Mouse (Mus musculus) liver, adult 2 months (tissue): ENCODE measurements around the gene Sh3rf3.

ENCODE experiments used
- CTCF ChIP-seq: fragments of 200-500 bp; IDR thresholded peaks from 2 replicates; pipeline ENCODE4 v1.5.1; 2011; ENCODE audit warnings: low read depth, low read length, control low read depth
- POLR2A ChIP-seq: fragments of 200-500 bp; IDR thresholded peaks from 2 replicates; pipeline ENCODE4 v1.6.1; 2011; ENCODE audit warnings: low read length, control low read depth; ENCODE audit not compliant: insufficient read depth; ENCODE audit errors: extremely low read depth

DNA sequence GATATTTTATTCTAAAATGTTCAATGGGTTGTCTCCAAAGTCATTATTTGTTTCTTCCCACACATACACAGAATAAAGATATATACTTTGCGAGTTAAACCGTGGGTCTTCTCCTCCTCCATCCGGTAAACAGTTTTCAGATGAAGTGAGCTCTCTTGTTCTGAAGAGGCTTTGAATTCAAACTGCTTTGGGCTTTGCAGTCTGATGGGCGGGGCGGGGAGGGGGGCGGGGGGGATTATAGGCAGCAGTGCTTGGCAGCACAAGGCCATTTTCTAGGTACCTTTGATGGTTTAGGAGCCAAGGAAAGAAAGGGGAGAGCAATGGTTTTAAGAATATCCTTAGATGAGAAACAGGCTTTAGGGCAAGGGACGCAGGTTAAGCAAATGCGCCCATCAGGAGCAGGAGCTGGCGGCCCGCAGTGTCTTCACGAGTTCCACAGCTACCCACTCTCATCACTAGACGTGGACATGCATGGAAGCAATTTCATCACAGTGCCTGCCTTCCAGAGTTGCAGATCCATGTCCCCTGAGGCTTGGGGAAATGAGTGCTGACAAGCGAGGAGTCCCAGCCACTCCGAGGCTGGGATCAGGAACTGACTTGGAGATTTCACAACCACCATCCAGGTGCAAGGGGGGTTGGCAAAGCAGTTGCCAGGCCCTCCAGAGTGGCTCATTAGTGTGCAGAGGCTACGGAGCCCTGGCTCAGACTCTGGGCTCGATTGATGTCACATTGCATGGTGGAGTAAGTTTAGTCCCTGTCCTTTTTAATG lies 77.7 kb downstream of the Sh3rf3 start:
- no peak for TF ChIP-seq CTCF
- no peak for TF ChIP-seq POLR2A
